Mouse (Mus musculus) splenic B cell, adult 2 months (primary cell): Measurements from ENCODE around the gene Prpf39.

Experiments used
- DNase-seq: peaks from one replicate; pipeline ENCODE4 v3.0.0-alpha.2; 2011; ENCODE audit warnings: low read depth, low spot score
- H3K27me3 ChIP-seq: 2 replicates; pipeline ENCODE4 v1.6.1; 2012; ENCODE audit warnings: mild to moderate bottlenecking, low read length, moderate library complexity, mixed read lengths; ENCODE audit not compliant: control insufficient read depth, poor library complexity, insufficient read depth, severe bottlenecking
- H3K36me3 ChIP-seq: 2 replicates; pipeline ENCODE4 v1.6.1; 2012; ENCODE audit warnings: mild to moderate bottlenecking, low read length, moderate library complexity, mixed read lengths; ENCODE audit not compliant: control insufficient read depth, poor library complexity, insufficient read depth, severe bottlenecking

Gene Prpf39

DNA sequence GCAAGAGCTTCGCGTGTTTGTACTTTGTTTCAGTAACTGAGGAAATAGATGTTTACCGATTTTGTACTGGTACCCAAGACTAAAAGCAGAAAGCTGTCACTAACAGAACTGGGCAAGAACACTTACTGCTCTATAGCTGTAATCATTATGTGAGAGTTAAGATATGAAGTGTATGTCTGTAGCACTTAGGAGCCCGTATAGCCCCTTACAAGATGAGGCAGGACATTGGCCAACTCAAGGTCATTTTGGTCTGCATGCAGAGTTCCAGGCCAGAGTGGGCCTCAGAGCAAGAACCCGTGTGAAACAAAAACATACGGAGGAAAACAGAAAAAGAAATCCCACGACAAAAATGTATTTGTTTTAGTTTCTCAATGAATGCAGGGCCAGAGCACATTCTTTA is 38.5 kb downstream of the Prpf39 start:
- H3K27me3 ChIP-seq = no peaks in the 10 kb centered on the region
- peaks cover 2% of the 10 kb centered on the region; the same call in 1 of the 2 replicates for H3K36me3 ChIP-seq
- DNase-seq = no peak

DNA sequence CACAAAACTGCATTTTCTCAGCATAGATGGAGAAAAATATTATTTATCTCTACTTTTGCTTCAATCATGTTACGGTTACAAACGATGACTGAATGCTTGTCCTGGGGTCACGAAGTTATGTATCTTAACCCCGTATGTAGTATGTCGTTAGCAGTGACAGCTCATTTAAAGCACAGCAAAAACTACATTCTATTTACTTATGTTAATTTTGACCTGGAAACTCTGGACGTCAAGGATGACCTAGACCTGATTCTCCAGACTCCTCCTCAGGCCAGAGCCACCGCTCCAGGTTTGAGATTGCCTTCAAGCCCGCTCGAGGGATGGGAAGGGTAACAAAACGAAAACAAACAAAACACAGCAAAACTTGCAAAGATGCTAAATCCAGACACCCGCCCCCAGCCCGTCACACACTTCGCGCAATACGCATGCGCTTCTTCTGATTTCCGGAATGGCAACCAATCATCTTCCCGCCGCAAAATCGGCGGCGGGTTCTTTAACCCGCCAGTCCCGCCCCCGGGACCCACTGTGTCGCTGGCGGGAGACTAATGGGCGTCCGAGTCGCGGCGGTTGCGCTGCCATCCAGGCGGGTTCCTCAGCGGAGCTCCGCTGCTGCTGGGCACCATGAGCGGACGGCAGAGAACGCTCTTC is 39.1 kb downstream of the Prpf39 start, which contains the start of gene Fancm:
Gene Fancm (plus strand): TSS at position 519 of the 648 bp plus-strand sequence.
- H3K27me3 ChIP-seq = no peaks in the 10 kb centered on the region
- peaks cover 2% of the 10 kb centered on the region; the same call in 1 of the 2 replicates for H3K36me3 ChIP-seq
- DNase-seq = peak; percentile 95

DNA sequence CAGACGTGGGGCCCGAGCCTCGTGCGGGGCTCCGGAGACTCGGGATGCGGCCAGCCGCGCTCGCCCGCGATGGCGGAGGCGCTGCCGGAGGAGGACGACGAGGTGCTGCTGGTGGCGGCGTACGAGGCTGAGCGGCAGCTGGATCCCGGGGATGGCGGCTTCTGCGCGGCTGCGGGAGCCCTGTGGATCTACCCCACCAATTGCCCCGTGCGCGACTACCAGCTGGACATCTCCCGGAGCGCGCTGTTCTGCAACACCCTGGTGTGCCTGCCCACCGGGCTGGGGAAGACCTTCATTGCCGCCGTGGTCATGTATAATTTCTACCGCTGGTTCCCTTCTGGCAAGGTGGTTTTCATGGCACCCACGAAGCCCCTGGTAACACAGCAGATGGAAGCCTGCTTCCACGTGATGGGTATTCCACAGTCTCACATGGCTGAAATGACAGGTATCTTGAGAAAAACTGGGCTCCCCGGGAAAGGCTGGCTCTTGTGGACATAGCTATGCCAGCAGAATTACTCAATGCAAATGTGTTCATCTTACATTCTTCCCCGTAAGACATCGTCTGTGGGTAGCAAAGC is 39.7 kb downstream of the Prpf39 start:
- no peak for DNase-seq

GRCm38 (mm10) chr12:65076906-65077305 is 40.8 kb downstream of the Prpf39 start:
- H3K36me3 ChIP-seq = 0 out of 2 replicates have a peak, but pooled peaks cover 2% of the 10 kb centered on the region
- H3K27me3 ChIP-seq = no peaks in the 10 kb centered on the region; the same call in 1 of the 2 replicates
- DNase-seq = peak; percentile 62

More for the DNA sequence above, 39.7 kb downstream of the Prpf39 start:
- Histone ChIP-seq H3K36me3 (no peaks in the 10 kb centered on the region), H3K27me3 (no peaks in the 10 kb centered on the region)

GRCm38 (mm10) chr12:65108746-65109145 is 72.6 kb downstream of the Prpf39 start:
- Histone ChIP-seq H3K27me3 (no peaks in the 10 kb centered on the region), H3K36me3 (peaks cover 5% of the 10 kb centered on the region; the same call in 1 of the 2 replicates)
- DNase-seq = no peak

DNA sequence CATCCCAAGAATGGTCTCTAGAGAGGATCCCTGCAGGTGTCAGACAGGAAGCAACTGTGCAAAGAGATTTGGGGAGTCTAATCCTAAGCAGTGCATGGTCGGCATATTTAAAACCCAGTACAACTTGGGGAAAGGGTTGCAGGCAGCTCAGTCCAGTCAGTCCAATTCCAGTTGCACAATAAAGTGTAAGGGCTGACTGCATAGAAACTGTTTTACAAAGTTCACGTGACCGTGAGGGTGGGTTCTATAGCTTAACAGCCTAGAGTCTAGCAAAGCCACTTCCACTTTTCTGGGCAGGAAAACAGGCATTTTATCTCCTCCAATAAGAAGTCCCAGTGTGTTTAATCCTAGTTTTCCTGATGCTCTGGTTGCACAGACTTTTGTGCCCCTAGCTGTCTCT is 75.4 kb downstream of the Prpf39 start:
- Histone ChIP-seq H3K27me3 (no peaks in the 10 kb centered on the region), H3K36me3 (peaks cover 3% of the 10 kb centered on the region; the same call in 1 of the 2 replicates)
- DNase-seq = no peak

DNA sequence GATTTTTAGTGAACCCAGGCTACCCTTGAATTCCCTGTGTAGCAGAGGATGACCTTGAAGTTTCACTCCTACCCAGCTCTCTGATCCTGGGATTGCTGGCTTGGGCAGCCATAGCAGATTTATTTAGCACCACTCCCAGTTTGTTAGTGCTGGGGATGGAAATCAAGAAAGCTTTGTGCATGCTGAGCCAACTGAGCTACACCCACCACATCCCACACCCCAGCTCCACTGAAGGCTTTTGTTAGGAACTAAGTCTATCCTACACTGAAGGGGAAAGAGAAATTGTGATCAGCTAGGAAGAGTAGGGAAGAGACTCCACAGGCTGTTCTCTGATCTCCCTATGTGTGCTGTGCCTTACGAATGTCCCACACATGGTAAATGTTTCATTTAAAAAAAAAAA is 76.7 kb downstream of the Prpf39 start:
- H3K36me3 ChIP-seq = peaks cover 3% of the 10 kb centered on the region; the same call in 1 of the 2 replicates
- DNase-seq = no peak
- H3K27me3 ChIP-seq = no peaks in the 10 kb centered on the region
